Mouse (Mus musculus) kidney, embryonic 16.5 days (tissue): Measurements from ENCODE around the gene Eif3g. TPM values are rescaled to one million over a fixed set of nuclear protein-coding genes. Genes with fewer than 3 reads are reported as not detected.

ENCODE experiments used
- ATAC-seq: fragments of 200-750 bp; cut with Nextera tagmentation; 2 replicates; pipeline ENCODE4 v1.8.0; 2017; ENCODE audit warnings: moderate TSS enrichment; ENCODE audit not compliant: low FRiP score, low TSS enrichment
- H3K27ac ChIP-seq: fragments of 300-500 bp; sonication (generic); 2 replicates; pipeline ENCODE4 v1.5.1; 2014; ENCODE audit warnings: low read length
- H3K27me3 ChIP-seq: fragments of 300-500 bp; sonication (generic); 2 replicates; pipeline ENCODE4 v1.6.1; 2014; ENCODE audit warnings: low read length, control low read depth, mixed read lengths; ENCODE audit not compliant: insufficient read depth
- H3K36me3 ChIP-seq: fragments of 300-500 bp; sonication (generic); 2 replicates; pipeline ENCODE4 v1.6.1; 2014; ENCODE audit warnings: low read length, control low read depth, mixed read lengths; ENCODE audit not compliant: insufficient read depth
- H3K4me1 ChIP-seq: fragments of 300-500 bp; sonication (generic); 2 replicates; pipeline ENCODE4 v1.6.1; 2014; ENCODE audit warnings: low read length, control low read depth, mixed read lengths; ENCODE audit not compliant: insufficient read depth
- H3K4me2 ChIP-seq: fragments of 300-500 bp; sonication (generic); replicated peaks from 2 replicates; pipeline ENCODE4 v1.6.1; 2014; ENCODE audit warnings: low read depth, low read length
- H3K4me3 ChIP-seq: fragments of 300-500 bp; sonication (generic); 2 replicates; pipeline ENCODE4 v1.5.1; 2014; ENCODE audit warnings: mild to moderate bottlenecking, low read length
- H3K9ac ChIP-seq: fragments of 300-500 bp; sonication (generic); replicated peaks from 2 replicates; pipeline ENCODE4 v1.6.1; 2014; ENCODE audit warnings: low read length
- H3K9me3 ChIP-seq: fragments of 300-500 bp; sonication (generic); 2 replicates; pipeline ENCODE4 v1.6.1; 2016; ENCODE audit warnings: low read length, control low read depth
- WGBS: fragments of 180-500 bp; shearing (Covaris S2); extraction: QIAGEN DNeasy Blood & Tissue Kit; methylation state at CpG from one replicate; pipeline ENCODE4 v1.1.7; 2014; 5-methylcytosine and 5-hydroxymethylcytosine counted together
- polyA plus RNA-seq: library from polyadenylated mRNA; unstranded; fragments of >200 nt; fragmentation: Nextera tagmentation; extraction: Ambion mirVana; gene quantifications from 2 replicates; pipeline ENCODE4 v1.2.1, GENCODE M21; 2015

Eif3g gene
- polyA plus RNA-seq, result 299 and 319 TPM in 2 replicates

- H3K9me3 ChIP-seq, result no peaks in the 10 kb centered on the region
- WGBS, result 4% methylated on average over 34 of the region's 34 CpGs
- peaks cover 17% of the 10 kb centered on the region for H3K4me1 ChIP-seq
- H3K27ac ChIP-seq, result no peak within 1 kb of the TSS
- peak within 1 kb of the TSS; percentile 97 for H3K4me2 ChIP-seq
- no peaks in the 10 kb centered on the region for H3K27me3 ChIP-seq
- peak within 1 kb of the TSS; percentile 89 for H3K4me3 ChIP-seq
- H3K36me3 ChIP-seq, result peaks cover 31% of the 10 kb centered on the region
- peak within 1 kb of the TSS; percentile 95 for H3K9ac ChIP-seq
- peak; percentile 84 for ATAC-seq
Observed at GRCm38 (mm10) chr9:20898511-20899073, at the start of gene Eif3g. TSS of gene Eif3g (minus strand) at chr9:20898623.

DNA sequence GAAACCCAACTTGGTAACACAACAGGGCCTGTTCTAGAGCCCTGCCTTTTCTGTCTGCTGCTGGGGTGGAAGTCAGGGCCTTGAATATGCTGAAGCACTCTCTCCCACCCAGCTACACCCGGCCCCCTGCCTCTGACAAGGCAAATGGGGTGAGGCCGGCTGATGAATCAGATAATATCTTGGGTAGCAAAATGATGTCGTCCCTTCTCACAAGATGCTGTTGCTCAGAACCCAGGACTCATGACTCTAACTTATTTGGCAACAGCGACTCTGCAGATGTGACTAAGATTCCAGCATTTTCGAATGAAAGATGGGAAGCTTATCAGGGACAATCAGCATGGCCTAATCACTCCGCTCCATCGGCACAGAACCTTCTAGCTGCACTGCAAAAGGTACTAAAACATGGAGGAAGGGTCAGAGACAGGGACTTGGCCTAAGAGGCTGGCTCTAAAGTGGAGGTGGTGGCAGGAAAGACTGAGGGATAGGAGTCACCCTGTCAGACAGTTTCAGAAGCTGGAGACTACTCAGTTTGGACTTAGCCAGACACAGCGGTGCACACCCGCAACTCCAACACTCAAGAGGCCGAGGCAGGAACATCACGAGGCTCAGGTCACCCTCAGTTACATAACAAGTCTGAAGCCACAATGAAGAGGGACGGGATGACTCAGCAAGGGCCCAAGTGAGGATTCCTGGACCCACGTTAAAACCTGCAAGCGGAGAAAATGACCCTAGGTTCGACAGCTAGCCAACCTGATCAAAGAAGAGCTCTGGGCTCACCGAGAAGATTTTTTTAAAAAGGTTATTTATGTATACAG lies 47.9 kb upstream of the Eif3g start:
- Histone ChIP-seq H3K4me2 (no peak overlapping the region), H3K9me3 (no peaks in the 10 kb centered on the region), H3K27me3 (no peaks in the 10 kb centered on the region), H3K9ac (no peak overlapping the region), H3K4me3 (no peak overlapping the region), H3K36me3 (peaks cover 11% of the 10 kb centered on the region), H3K4me1 (peaks cover 18% of the 10 kb centered on the region), H3K27ac (no peak overlapping the region)
- 71% methylated on average over 16 of the region's 16 CpGs for WGBS
- no peak for ATAC-seq

- Histone ChIP-seq H3K4me2 (no peak overlapping the region), H3K9ac (no peak overlapping the region), H3K9me3 (no peaks in the 10 kb centered on the region), H3K27ac (no peak overlapping the region), H3K4me1 (peaks cover 9% of the 10 kb centered on the region), H3K27me3 (no peaks in the 10 kb centered on the region), H3K36me3 (peaks cover 25% of the 10 kb centered on the region), H3K4me3 (no peak overlapping the region)
- no peak for ATAC-seq
- WGBS, result 54% methylated on average over 4 of the region's 4 CpGs
Observed at GRCm38 (mm10) chr9:20944697-20945370, 46.4 kb upstream of the Eif3g start.

- no peak overlapping the region for H3K4me3 ChIP-seq
- no peak overlapping the region for H3K27ac ChIP-seq
- H3K36me3 ChIP-seq, result peaks cover 33% of the 10 kb centered on the region
- peak; percentile 68 for ATAC-seq
- H3K9me3 ChIP-seq, result no peaks in the 10 kb centered on the region
- no peaks in the 10 kb centered on the region for H3K27me3 ChIP-seq
- no peak overlapping the region for H3K4me2 ChIP-seq
- H3K4me1 ChIP-seq, result peaks cover 9% of the 10 kb centered on the region
- no peak overlapping the region for H3K9ac ChIP-seq
- 6% methylated on average over 2 of the region's 2 CpGs for WGBS
Observed at GRCm38 (mm10) chr9:20943911-20944310, 45.5 kb upstream of the Eif3g start.

GRCm38 (mm10) chr9:20943396-20943795 lies 45.0 kb upstream of the Eif3g start:
- Histone ChIP-seq H3K9me3 (no peaks in the 10 kb centered on the region), H3K9ac (no peak overlapping the region), H3K27me3 (no peaks in the 10 kb centered on the region), H3K4me1 (peaks cover 9% of the 10 kb centered on the region), H3K27ac (no peak overlapping the region), H3K4me3 (no peak overlapping the region), H3K36me3 (peaks cover 38% of the 10 kb centered on the region), H3K4me2 (no peak overlapping the region)
- 83% methylated on average over 7 of the region's 7 CpGs for WGBS
- ATAC-seq, result no peak; the same call in 1 of the 2 replicates

GRCm38 (mm10) chr9:20923258-20923657 lies 24.8 kb upstream of the Eif3g start:
- Histone ChIP-seq H3K27ac (no peak overlapping the region), H3K4me2 (no peak overlapping the region), H3K4me1 (no peaks in the 10 kb centered on the region), H3K4me3 (no peak overlapping the region), H3K27me3 (no peaks in the 10 kb centered on the region), H3K36me3 (peaks cover 99% of the 10 kb centered on the region), H3K9ac (no peak overlapping the region; the same call in 1 of the 2 replicates), H3K9me3 (no peaks in the 10 kb centered on the region)
- ATAC-seq, result no peak
- WGBS, result 92% methylated on average over 3 of the region's 3 CpGs

DNA sequence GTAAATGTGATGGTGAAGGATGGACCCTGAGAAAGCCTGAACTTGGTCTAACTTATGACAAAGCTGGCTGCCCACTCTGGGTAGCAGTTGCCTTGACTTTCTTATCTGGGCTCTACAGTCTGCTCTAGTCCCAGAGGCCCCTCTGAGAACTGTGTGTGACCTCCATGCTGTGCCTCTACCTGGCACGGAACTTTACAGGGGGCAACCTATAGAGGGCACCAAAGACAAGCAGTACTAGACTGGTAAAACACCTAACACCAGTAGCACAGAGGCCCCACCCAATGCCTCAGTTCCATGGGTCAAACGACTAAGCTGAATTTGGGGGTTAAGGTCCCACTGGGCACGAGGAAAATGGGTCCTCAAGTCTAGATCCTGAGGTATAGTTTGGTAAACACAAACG lies 17.7 kb upstream of the Eif3g start:
- Histone ChIP-seq H3K36me3 (peaks cover 99% of the 10 kb centered on the region), H3K9ac (no peak overlapping the region), H3K27ac (no peak overlapping the region), H3K9me3 (no peaks in the 10 kb centered on the region), H3K27me3 (no peaks in the 10 kb centered on the region), H3K4me1 (no peaks in the 10 kb centered on the region), H3K4me3 (no peak overlapping the region), H3K4me2 (no peak overlapping the region)
- 81% methylated on average over 4 of the region's 4 CpGs for WGBS
- ATAC-seq, result no peak

DNA sequence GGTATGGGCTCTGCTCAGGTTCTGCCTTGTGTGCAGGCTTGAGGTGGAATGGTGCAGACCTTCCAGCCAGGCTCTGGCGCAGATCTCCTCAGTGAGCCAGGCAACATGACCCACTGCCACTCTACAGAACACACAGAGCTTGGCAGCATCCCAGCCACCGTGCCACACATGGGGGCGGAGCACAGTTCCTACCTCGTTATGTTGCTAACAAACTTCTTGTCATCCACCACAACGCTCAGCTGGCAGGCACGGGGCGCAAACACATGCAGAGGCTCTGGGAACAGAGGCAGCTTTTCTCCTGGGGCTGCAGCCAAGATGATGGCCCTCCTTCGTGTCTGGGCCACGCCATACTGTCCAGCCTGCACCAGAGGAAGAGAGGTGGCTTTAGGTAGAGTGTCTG lies 11.5 kb upstream of the Eif3g start:
- H3K27ac ChIP-seq, result no peak overlapping the region
- H3K27me3 ChIP-seq, result no peaks in the 10 kb centered on the region
- no peak overlapping the region for H3K4me2 ChIP-seq
- no peak overlapping the region for H3K9ac ChIP-seq
- WGBS, result 95% methylated on average over 9 of the region's 9 CpGs
- no peak for ATAC-seq
- no peaks in the 10 kb centered on the region for H3K4me1 ChIP-seq
- no peak overlapping the region for H3K4me3 ChIP-seq
- no peaks in the 10 kb centered on the region for H3K9me3 ChIP-seq
- peaks cover 94% of the 10 kb centered on the region for H3K36me3 ChIP-seq

DNA sequence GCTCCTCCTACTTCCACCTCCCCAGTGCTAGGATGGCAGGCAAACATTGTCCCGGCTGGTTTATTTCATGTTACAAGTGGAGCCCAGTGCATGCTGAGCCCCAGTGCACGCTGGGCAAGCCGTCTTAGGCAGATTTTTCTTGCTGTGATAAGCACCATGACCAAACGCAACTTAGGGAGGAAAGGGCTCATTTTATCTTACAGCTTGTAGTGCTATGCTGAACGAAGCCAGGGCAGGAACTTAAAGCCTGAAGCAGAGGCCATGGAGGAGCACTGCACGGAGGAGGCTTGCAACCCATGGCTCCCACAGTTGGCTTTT lies 3.7 kb upstream of the Eif3g start:
- WGBS, result 27% methylated on average over 6 of the region's 6 CpGs
- no peak for ATAC-seq
- Histone ChIP-seq H3K4me1 (peaks cover 12% of the 10 kb centered on the region), H3K9ac (peak overlapping the region; percentile 23; the same call in 1 of the 2 replicates), H3K27me3 (no peaks in the 10 kb centered on the region), H3K4me2 (no peak overlapping the region), H3K4me3 (no peak overlapping the region), H3K27ac (no peak overlapping the region), H3K36me3 (peaks cover 23% of the 10 kb centered on the region), H3K9me3 (no peaks in the 10 kb centered on the region)
